Mouse (Mus musculus) lung, postnatal 0 days (tissue): ENCODE measurements around the gene Iqgap1. TPM values are rescaled to one million over a fixed set of nuclear protein-coding genes. Genes with fewer than 3 reads are reported as not detected.
A peak's percentile ranks its signal among the peaks of the same experiment; 100 is the strongest.

Source experiments
- ATAC-seq: fragments of 200-750 bp; cut with Nextera tagmentation; 2 replicates; pipeline ENCODE4 v1.8.0; 2017; ENCODE audit warnings: moderate library complexity
- DNase-seq: peaks from one replicate; pipeline ENCODE4 v3.0.0-alpha.2; 2016; ENCODE audit warnings: low spot score
- H3K27ac ChIP-seq: fragments of 300-500 bp; sonication (generic); 2 replicates; pipeline ENCODE4 v1.5.1; 2014; ENCODE audit warnings: antibody characterized with exemption, mild to moderate bottlenecking, low read length, mixed read lengths
- H3K27me3 ChIP-seq: fragments of 300-500 bp; sonication (generic); replicated peaks from 2 replicates; pipeline ENCODE4 v1.6.1; 2014; ENCODE audit warnings: low read length, mixed read lengths; ENCODE audit not compliant: insufficient read depth
- H3K36me3 ChIP-seq: fragments of 300-500 bp; sonication (generic); 2 replicates; pipeline ENCODE4 v1.6.1; 2014; ENCODE audit warnings: low read length, mixed read lengths; ENCODE audit not compliant: insufficient read depth
- H3K4me1 ChIP-seq: fragments of 300-500 bp; sonication (generic); 2 replicates; pipeline ENCODE4 v1.6.1; 2014; ENCODE audit warnings: antibody characterized with exemption, low read depth, low read length, mixed read lengths; ENCODE audit not compliant: insufficient read depth
- H3K4me2 ChIP-seq: fragments of 300-500 bp; sonication (generic); replicated peaks from 2 replicates; pipeline ENCODE4 v1.6.1; 2014; ENCODE audit warnings: low read depth, mild to moderate bottlenecking, low read length, moderate library complexity, mixed read lengths
- H3K4me3 ChIP-seq: fragments of 300-500 bp; sonication (generic); 2 replicates; pipeline ENCODE4 v1.5.1; 2014; ENCODE audit warnings: low read depth, low read length
- H3K9ac ChIP-seq: fragments of 300-500 bp; sonication (generic); replicated peaks from 2 replicates; pipeline ENCODE4 v1.6.1; 2014; ENCODE audit warnings: low read depth, mild to moderate bottlenecking
- H3K9me3 ChIP-seq: fragments of 300-500 bp; sonication (generic); 2 replicates; pipeline ENCODE4 v1.6.1; 2016; ENCODE audit warnings: low read length, mixed read lengths
- CTCF ChIP-seq: IDR thresholded peaks from 2 replicates; pipeline ENCODE4 v1.5.1; 2016; ENCODE audit warnings: antibody characterized with exemption, mild to moderate bottlenecking
- EP300 ChIP-seq: IDR thresholded peaks from 2 replicates; pipeline ENCODE4 v1.6.1; 2016; ENCODE audit warnings: antibody characterized with exemption, mild to moderate bottlenecking, control low read depth
- WGBS: fragments of 180-500 bp; shearing (Covaris S2); extraction: QIAGEN DNeasy Blood & Tissue Kit; methylation state at CpG from one replicate; pipeline ENCODE4 v1.1.7; 2014; 5-methylcytosine and 5-hydroxymethylcytosine counted together
- polyA plus RNA-seq: library from polyadenylated mRNA; unstranded; fragments of >200 nt; fragmentation: Nextera tagmentation; extraction: Ambion mirVana; gene quantifications from 2 replicates; pipeline ENCODE4 v1.2.1, GENCODE M21; 2015

Iqgap1 gene
- polyA plus RNA-seq, 1 experiment from 2014 or later = 153 TPM

DNA sequence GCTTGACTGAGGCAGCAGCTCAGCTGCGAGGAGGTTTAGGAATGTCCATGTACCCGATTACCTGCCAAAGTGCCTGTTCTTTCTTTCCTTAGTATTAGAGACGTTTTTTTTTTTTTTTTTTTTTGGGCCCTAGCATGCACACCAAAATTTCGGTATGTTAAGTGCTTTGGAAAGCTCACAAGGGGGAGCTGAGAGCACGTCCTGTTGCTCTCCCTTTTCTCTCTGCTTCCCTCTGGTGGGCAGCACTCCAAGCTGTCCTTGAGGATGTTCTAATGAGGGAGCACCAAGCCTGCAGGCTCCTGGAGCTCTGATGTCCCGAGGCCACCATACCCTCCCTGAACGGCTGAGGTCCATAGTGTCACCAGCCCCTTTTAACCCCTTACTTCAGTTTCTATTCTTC lies 84.8 kb downstream of the Iqgap1 start:
- no peak overlapping the region for H3K4me3 ChIP-seq
- H3K27ac ChIP-seq = no peak overlapping the region
- H3K9me3 ChIP-seq = no peaks in the 10 kb centered on the region
- H3K36me3 ChIP-seq = peaks cover 79% of the 10 kb centered on the region
- H3K4me1 ChIP-seq = no peaks in the 10 kb centered on the region
- 17% methylated on average over 7 of the region's 7 CpGs for WGBS
- ATAC-seq (peak; percentile 71), DNase-seq (peak; percentile 91)
- no peaks in the 10 kb centered on the region for H3K27me3 ChIP-seq
- TF ChIP-seq EP300 (no peak), CTCF (peak; percentile 96)
- no peak overlapping the region for H3K9ac ChIP-seq
- H3K4me2 ChIP-seq = no peak overlapping the region

DNA sequence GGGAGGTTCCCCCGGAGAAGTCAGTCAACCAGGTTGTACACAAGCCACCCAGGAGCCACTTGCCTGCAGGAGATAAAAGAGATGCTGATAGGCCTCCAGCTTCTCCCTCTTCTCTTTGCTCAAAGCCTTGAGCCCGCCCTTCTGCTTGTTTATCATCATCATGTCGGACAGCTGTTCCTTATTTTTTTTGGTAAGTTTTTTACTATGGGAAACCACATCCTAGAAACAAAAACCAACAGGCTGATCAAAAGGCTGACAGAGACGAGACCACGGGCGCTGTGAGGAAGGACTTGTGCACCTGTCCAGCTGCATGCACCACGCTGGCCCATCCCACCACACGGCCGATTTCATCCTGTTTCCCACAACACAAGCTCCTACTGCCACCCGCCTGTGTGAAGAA lies 89.6 kb downstream of the Iqgap1 start:
- Histone ChIP-seq H3K27ac (no peak overlapping the region), H3K27me3 (no peaks in the 10 kb centered on the region), H3K9me3 (no peaks in the 10 kb centered on the region), H3K4me2 (no peak overlapping the region), H3K4me3 (no peak overlapping the region), H3K36me3 (peaks cover 83% of the 10 kb centered on the region), H3K4me1 (no peaks in the 10 kb centered on the region), H3K9ac (no peak overlapping the region)
- WGBS = 84% methylated on average over 10 of the region's 10 CpGs
- ATAC-seq (no peak), DNase-seq (no peak)
- no peak for TF ChIP-seq CTCF
- no peak for TF ChIP-seq EP300

DNA sequence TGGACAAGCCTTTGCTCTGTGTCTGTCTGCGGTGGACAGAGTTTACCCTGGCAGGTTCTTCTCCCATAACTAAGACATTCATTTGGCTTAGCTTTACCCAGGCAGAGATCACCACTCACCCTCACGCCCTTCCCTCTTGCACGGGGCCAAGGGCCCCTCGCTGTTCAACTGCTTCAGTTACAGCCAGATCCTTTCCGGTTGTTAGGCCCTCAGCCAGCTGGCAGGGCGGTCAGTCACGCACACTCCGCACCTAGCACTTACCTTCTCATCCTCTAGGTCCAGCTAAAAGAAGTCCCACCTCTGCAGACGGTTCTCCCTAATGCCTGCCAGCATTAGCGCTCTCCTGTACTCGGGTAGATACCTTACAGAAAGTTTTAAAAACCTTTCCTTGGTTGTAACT lies 92.8 kb downstream of the Iqgap1 start:
- TF ChIP-seq EP300 = no peak
- no peak for TF ChIP-seq CTCF
- peaks cover 76% of the 10 kb centered on the region for H3K36me3 ChIP-seq
- no peak overlapping the region for H3K9ac ChIP-seq
- H3K4me3 ChIP-seq = no peak overlapping the region
- 74% methylated on average over 11 of the region's 11 CpGs for WGBS
- H3K27me3 ChIP-seq = no peaks in the 10 kb centered on the region
- H3K9me3 ChIP-seq = no peaks in the 10 kb centered on the region
- no peak overlapping the region for H3K4me2 ChIP-seq
- no peaks in the 10 kb centered on the region for H3K4me1 ChIP-seq
- H3K27ac ChIP-seq = no peak overlapping the region
- ATAC-seq (no peak), DNase-seq (no peak)

DNA sequence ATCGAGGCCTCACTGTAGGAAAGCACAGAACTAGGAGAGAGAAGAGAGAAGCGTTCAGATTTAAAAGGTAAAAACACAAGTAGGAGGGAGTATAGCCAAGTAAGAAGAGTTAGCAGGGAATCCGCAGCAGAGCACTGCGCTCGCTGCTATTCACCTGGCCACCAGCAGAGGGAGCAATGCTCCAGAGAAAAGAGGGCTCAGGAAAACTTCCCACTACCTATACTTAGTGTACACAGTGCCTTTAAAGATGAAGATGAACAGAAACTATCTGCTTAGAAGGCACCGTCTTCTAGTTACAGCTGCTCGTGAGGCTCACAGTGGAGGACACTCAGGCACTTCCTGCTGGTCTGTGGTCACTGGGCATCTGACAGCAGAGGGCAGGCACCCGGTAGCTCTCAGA lies 96.1 kb downstream of the Iqgap1 start:
- WGBS = 22% methylated on average over 8 of the region's 8 CpGs

DNA sequence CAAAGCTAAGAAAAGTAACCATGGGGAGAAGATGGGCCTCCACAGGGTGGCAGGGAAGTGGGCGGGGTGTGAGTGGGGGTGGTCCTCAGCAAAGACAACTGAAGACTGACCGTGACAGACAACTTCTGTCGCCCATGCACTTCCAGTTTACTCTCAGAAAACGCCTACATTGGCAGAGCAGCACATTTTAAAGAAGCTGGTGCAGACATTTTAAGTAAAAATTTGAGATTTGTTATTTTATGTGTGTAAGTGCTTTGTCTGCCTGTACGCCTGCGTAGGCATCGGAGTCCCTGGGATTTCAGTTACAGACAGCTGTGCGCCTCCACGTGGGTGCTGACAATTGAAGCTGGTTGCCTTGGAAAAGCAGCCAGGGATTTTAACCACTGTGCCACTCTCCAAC lies 104.7 kb downstream of the Iqgap1 start:
- no peak overlapping the region for H3K9ac ChIP-seq
- DNase-seq (no peak), ATAC-seq (0 out of 2 replicates have a peak, but pooled peaks have one; percentile 9)
- no peaks in the 10 kb centered on the region for H3K9me3 ChIP-seq
- H3K4me3 ChIP-seq = no peak overlapping the region
- 48% methylated on average over 9 of the region's 9 CpGs for WGBS
- H3K4me1 ChIP-seq = no peaks in the 10 kb centered on the region
- TF ChIP-seq EP300 = no peak
- TF ChIP-seq CTCF = no peak
- no peak overlapping the region for H3K4me2 ChIP-seq
- H3K27me3 ChIP-seq = no peaks in the 10 kb centered on the region
- H3K27ac ChIP-seq = no peak overlapping the region; the same call in 1 of the 2 replicates
- peaks cover 68% of the 10 kb centered on the region for H3K36me3 ChIP-seq

More for the DNA sequence above, 96.1 kb downstream of the Iqgap1 start:
- H3K27me3 ChIP-seq = no peaks in the 10 kb centered on the region
- peaks cover 80% of the 10 kb centered on the region for H3K36me3 ChIP-seq
- H3K9ac ChIP-seq = no peak overlapping the region
- no peak overlapping the region for H3K4me3 ChIP-seq
- no peak overlapping the region for H3K27ac ChIP-seq
- ATAC-seq (peak; percentile 59), DNase-seq (peak; percentile 74)
- peak; percentile 89 for TF ChIP-seq CTCF
- TF ChIP-seq EP300 = no peak
- H3K4me2 ChIP-seq = no peak overlapping the region
- H3K9me3 ChIP-seq = no peaks in the 10 kb centered on the region
- no peaks in the 10 kb centered on the region for H3K4me1 ChIP-seq

DNA sequence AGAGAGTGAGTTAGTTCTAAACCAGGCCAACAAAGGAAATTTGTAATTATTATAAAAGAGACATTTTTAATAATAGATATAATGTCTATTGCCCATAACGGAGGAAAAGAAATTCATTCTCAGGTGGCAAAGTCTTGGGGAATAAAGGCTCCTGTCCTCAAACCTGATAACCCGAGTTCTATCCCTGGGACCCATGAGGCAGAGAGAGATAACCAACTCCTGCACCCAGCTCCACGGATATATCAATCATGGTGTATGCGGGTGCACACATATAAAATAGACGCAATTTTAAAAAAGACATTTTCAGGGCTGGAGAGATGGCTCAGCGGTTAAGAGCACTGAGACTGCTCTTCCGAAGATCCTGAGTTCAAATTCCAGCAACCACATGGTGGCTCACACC lies 106.2 kb downstream of the Iqgap1 start:
- Histone ChIP-seq H3K27me3 (no peaks in the 10 kb centered on the region), H3K4me1 (no peaks in the 10 kb centered on the region), H3K9ac (no peak overlapping the region), H3K36me3 (peaks cover 68% of the 10 kb centered on the region), H3K9me3 (no peaks in the 10 kb centered on the region), H3K4me2 (no peak overlapping the region), H3K27ac (no peak overlapping the region), H3K4me3 (no peak overlapping the region)
- ATAC-seq = no peak
- 93% methylated on average over 7 of the region's 7 CpGs for WGBS
- TF ChIP-seq EP300 = no peak
- no peak for TF ChIP-seq CTCF
- DNase-seq = no peak

DNA sequence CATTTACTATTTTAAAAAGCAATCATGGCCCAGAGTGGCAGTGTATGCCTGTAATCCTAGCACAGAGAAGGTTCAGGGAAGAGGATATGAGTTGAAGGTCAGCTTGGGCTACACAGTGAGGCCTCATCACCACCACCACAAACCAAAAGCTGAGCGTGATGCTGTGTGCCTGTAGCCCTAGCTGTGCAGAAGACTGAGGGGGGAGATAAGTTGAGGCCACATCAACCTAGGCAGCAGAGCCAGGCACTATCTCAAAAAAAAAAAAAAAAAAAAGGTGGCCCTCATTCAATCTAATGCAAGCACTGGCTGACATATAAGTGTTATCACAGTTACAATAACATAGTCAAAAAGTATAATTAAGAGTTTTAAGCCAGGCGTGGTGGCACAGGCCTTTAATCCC lies 106.7 kb downstream of the Iqgap1 start:
- TF ChIP-seq EP300 (no peak), CTCF (no peak)
- H3K9me3 ChIP-seq = no peaks in the 10 kb centered on the region
- no peaks in the 10 kb centered on the region for H3K4me1 ChIP-seq
- ATAC-seq (no peak), DNase-seq (no peak)
- WGBS = 76% methylated on average over 2 of the region's 2 CpGs
- peaks cover 68% of the 10 kb centered on the region for H3K36me3 ChIP-seq
- H3K4me2 ChIP-seq = no peak overlapping the region
- H3K27ac ChIP-seq = no peak overlapping the region
- H3K9ac ChIP-seq = no peak overlapping the region
- no peaks in the 10 kb centered on the region for H3K27me3 ChIP-seq
- H3K4me3 ChIP-seq = no peak overlapping the region
